Mouse (Mus musculus): ENCODE data around the gene Dhx34. TPM values are rescaled to one million over a fixed set of nuclear protein-coding genes. Genes with fewer than 3 reads are reported as not detected.
A peak's percentile ranks its signal among the peaks of the same experiment; 100 is the strongest.

Gene Dhx34
- total and polyA plus RNA-seq, 3 experiments: 5.8 to 13.6 TPM; not detected in 1

DNA sequence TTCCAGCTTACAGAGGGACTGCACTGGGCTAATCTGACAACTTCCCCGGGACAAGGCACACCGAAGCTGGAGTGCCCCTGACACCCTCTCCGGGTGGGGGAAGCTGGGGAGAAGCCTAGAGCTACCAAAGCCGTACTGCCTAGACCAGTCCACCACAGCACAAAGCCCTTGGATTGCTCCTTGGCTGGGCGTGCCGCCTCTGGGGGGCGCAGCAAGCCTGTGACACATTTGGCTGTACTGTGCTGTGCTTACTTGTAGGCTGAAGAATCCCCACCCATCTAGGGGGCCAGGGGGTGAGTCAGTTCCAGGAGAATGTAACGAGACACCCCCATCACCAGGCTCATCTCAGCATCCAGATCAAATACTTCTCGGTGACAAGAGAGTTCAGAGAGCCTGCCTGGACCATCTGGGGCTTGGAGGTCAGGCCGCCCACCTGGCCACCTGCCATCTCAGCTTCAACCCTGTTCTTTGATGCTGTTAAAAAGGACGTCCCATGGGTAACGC is 10.9 kb downstream of the Dhx34 start:
- Histone ChIP-seq H3K27me3 (ENCODE audit: control insufficient read depth in 1 of 2, insufficient read depth in 2 of 2, low read length in 2 of 2) (no peaks in the 10 kb centered on the region), H3K79me2 (ENCODE audit: control insufficient read depth, insufficient read depth, low read length, poor library complexity) (no peaks in the 10 kb centered on the region), H3K4me1 (ENCODE audit: control insufficient read depth in 1 of 2, insufficient read depth in 2 of 2, low read length in 2 of 2) (peaks cover 0 to 6% of the 10 kb centered on the region in 2 experiments; a peak in 1 of 4 replicates), H3K9ac (ENCODE audit: control insufficient read depth, low read depth, low read length, poor library complexity, severe bottlenecking) (no peak overlapping the region), H3K27ac (ENCODE audit: control insufficient read depth, low read depth, low read length) (no peak overlapping the region), H3K4me3 (ENCODE audit: control insufficient read depth in 1 of 2, insufficient read depth in 1 of 2, low read depth in 2 of 2, low read length in 2 of 2) (no peak overlapping the region), H3K36me3 (ENCODE audit: control insufficient read depth in 1 of 2, insufficient read depth in 2 of 2, low read length in 2 of 2) (no peaks in the 10 kb centered on the region), H3K9me3 (replicated peaks; ENCODE audit: insufficient read depth, low read length) (no peaks in the 10 kb centered on the region)
- no peak for TF ChIP-seq E2F4 (IDR thresholded peaks at IDR 0.05; ENCODE audit: borderline replicate concordance, low read depth, low read length)
- TF ChIP-seq SMC3 (IDR thresholded peaks at IDR 0.05; ENCODE audit: low read depth, low read length): peak; percentile 9; the same call in 1 of the 2 replicates
- TF ChIP-seq CTCF (IDR thresholded peaks at IDR 0.05 in 2 of 3, conservative IDR thresholded peaks at IDR 0.05 in 1 of 3; ENCODE audit: control insufficient read depth in 1 of 3, insufficient read depth in 1 of 3, low read depth in 2 of 3, low read length in 3 of 3, poor library complexity in 1 of 3, severe bottlenecking in 1 of 3): peak; percentile 7 to 14 (median 13); a peak in 2 of 6 replicates
- peak; percentile 18 for DNase-seq (ENCODE audit: low read depth, low spot score)

DNA sequence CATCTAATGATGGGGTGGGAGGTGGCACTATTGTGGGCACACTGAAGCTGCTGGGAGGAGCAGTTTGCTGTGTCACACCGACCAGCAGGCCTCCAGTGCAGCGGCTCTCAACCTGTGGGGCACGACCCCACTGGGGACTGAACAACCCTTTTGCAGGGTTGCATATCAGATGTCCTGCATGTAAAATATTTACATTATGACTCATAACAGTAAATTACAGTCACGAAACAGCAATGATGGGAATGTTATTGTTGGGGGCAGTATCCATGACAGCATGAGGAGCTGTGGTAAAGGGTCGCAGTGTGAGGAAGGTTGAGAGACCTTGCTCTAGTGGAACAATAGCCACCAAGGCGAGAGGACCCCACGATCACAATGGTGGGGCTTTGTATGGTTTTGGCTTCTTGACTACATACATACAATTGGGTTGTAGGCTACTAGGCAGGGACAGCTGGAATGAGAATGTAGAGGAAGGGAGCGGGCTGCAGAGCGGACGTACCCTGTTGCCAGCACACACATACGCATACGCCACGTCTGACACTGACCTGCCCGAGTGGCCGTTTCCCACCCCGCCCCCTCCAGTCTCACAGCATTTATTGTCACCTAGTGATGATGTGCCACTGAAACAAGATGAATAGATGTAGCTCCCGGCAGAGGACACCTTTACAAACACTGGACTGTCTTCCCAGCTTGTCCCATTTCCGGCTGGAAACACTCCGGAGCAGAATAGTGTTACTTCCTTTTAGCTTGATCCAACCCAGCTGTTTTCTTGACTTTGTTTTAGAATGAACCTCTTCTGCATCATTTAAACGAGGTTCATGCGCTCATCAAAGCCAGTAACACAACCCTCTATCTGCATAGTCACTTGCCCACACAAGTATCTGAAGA is 12.8 kb downstream of the Dhx34 start:
- TF ChIP-seq ELF1 (IDR thresholded peaks at IDR 0.05; ENCODE audit: low read depth, low read length): no peak
- no peak for TF ChIP-seq E2F4 (IDR thresholded peaks at IDR 0.05; ENCODE audit: borderline replicate concordance, low read depth, low read length)
- no peak for TF ChIP-seq MYB (IDR thresholded peaks at IDR 0.05; ENCODE audit: low read depth, low read length)
- Histone ChIP-seq H3K4me1 (ENCODE audit: control insufficient read depth in 1 of 2, insufficient read depth in 2 of 2, low read length in 2 of 2) (peaks cover 0 to 6% of the 10 kb centered on the region in 2 experiments; a peak in 1 of 4 replicates), H3K9me3 (replicated peaks; ENCODE audit: insufficient read depth, low read length) (no peaks in the 10 kb centered on the region), H3K9ac (ENCODE audit: control insufficient read depth, low read depth, low read length, poor library complexity, severe bottlenecking) (no peak overlapping the region), H3K36me3 (ENCODE audit: control insufficient read depth in 1 of 2, insufficient read depth in 2 of 2, low read length in 2 of 2) (no peaks in the 10 kb centered on the region), H3K79me2 (ENCODE audit: control insufficient read depth, insufficient read depth, low read length, poor library complexity) (no peaks in the 10 kb centered on the region), H3K4me3 (ENCODE audit: control insufficient read depth in 1 of 2, insufficient read depth in 1 of 2, low read depth in 2 of 2, low read length in 2 of 2) (no peak overlapping the region), H3K27ac (ENCODE audit: control insufficient read depth, low read depth, low read length) (no peak overlapping the region), H3K27me3 (ENCODE audit: control insufficient read depth in 1 of 2, insufficient read depth in 2 of 2, low read length in 2 of 2) (no peaks in the 10 kb centered on the region)
- no peak for DNase-seq (ENCODE audit: low read depth, low spot score)

DNA sequence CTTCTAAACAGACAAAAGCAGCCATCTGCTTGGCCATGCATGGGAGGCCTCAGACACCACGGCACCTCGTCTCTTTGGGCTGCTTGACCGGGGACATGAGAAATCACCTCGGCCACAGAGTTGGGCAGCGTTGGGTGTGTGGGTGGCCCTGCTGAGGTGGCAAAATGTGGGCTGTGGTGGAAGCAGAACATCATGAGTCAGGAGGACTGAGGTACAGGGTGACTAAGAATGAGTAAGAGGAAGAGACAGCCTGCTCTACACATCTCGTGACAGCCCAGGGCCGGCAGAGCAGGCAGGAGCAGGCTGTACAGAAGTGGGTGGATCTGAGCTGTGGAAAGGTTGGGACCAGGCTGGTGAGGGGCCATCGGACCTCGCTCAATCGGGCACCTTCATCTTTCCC is 14.3 kb downstream of the Dhx34 start:
- H3K36me3 ChIP-seq (ENCODE audit: control insufficient read depth in 1 of 2, insufficient read depth in 2 of 2, low read length in 2 of 2): no peaks in the 10 kb centered on the region

More for the DNA sequence above, 14.3 kb downstream of the Dhx34 start:
- no peaks in the 10 kb centered on the region for H3K27me3 ChIP-seq (ENCODE audit: control insufficient read depth in 1 of 2, insufficient read depth in 2 of 2, low read length in 2 of 2)
- no peak overlapping the region for H3K4me3 ChIP-seq (ENCODE audit: control insufficient read depth in 1 of 2, insufficient read depth in 1 of 2, low read depth in 2 of 2, low read length in 2 of 2)
- no peaks in the 10 kb centered on the region for H3K79me2 ChIP-seq (ENCODE audit: control insufficient read depth, insufficient read depth, low read length, poor library complexity)
- H3K4me1 ChIP-seq (ENCODE audit: control insufficient read depth in 1 of 2, insufficient read depth in 2 of 2, low read length in 2 of 2): peaks cover 0 to 6% of the 10 kb centered on the region in 2 experiments; a peak in 1 of 4 replicates
- H3K9ac ChIP-seq (ENCODE audit: control insufficient read depth, low read depth, low read length, poor library complexity, severe bottlenecking): no peak overlapping the region
- no peaks in the 10 kb centered on the region for H3K9me3 ChIP-seq (replicated peaks; ENCODE audit: insufficient read depth, low read length)
- DNase-seq (ENCODE audit: low read depth, low spot score): peak; percentile 38
- TF ChIP-seq BHLHE40 (IDR thresholded peaks at IDR 0.05; ENCODE audit: borderline replicate concordance, low read depth, low read length) (no peak), ELF1 (IDR thresholded peaks at IDR 0.05; ENCODE audit: low read depth, low read length) (no peak), E2F4 (IDR thresholded peaks at IDR 0.05; ENCODE audit: borderline replicate concordance, low read depth, low read length) (no peak), NRF1 (IDR thresholded peaks at IDR 0.05; ENCODE audit: insufficient read depth, low read depth, low read length, poor library complexity, severe bottlenecking) (no peak), ZMIZ1 (IDR thresholded peaks at IDR 0.05; ENCODE audit: low read depth, low read length) (no peak), ZKSCAN1 (IDR thresholded peaks at IDR 0.05; ENCODE audit: low read depth, low read length) (no peak), GATA1 (IDR thresholded peaks at IDR 0.05; ENCODE audit: low read depth, low read length) (no peak), POLR2AphosphoS2 (IDR thresholded peaks at IDR 0.05; ENCODE audit: low read length) (no peak), POLR2A (IDR thresholded peaks at IDR 0.05; ENCODE audit: control insufficient read depth in 1 of 2, insufficient read depth in 1 of 2, low read depth in 1 of 2, low read length in 2 of 2, poor library complexity in 1 of 2) (no peak), HCFC1 (IDR thresholded peaks at IDR 0.05; ENCODE audit: low read depth, low read length) (no peak), CHD1 (IDR thresholded peaks at IDR 0.05; ENCODE audit: low read depth, low read length) (no peak), RCOR1 (IDR thresholded peaks at IDR 0.05; ENCODE audit: low read depth, low read length) (no peak), TBP (IDR thresholded peaks at IDR 0.05; ENCODE audit: low read depth, low read length) (no peak), MXI1 (IDR thresholded peaks at IDR 0.05; ENCODE audit: low read depth, low read length) (no peak), MAZ (IDR thresholded peaks at IDR 0.05; ENCODE audit: low read depth, low read length) (no peak), ETS1 (IDR thresholded peaks at IDR 0.05; ENCODE audit: low read depth, low read length) (no peak)
- H3K27ac ChIP-seq (ENCODE audit: control insufficient read depth, low read depth, low read length): no peak overlapping the region

Measured in MEL (cell line).